Mouse (Mus musculus) liver, postnatal 0 days (tissue): ENCODE results near the gene Rnf126.

ENCODE experiments used
- CTCF ChIP-seq: sonication (generic); IDR thresholded peaks from 2 replicates; pipeline ENCODE4 v1.5.1; 2016; ENCODE audit warnings: antibody characterized with exemption, low read depth
- EP300 ChIP-seq: IDR thresholded peaks from 2 replicates; pipeline ENCODE4 v1.6.1; 2016; ENCODE audit warnings: antibody characterized with exemption, low read depth, mild to moderate bottlenecking

DNA sequence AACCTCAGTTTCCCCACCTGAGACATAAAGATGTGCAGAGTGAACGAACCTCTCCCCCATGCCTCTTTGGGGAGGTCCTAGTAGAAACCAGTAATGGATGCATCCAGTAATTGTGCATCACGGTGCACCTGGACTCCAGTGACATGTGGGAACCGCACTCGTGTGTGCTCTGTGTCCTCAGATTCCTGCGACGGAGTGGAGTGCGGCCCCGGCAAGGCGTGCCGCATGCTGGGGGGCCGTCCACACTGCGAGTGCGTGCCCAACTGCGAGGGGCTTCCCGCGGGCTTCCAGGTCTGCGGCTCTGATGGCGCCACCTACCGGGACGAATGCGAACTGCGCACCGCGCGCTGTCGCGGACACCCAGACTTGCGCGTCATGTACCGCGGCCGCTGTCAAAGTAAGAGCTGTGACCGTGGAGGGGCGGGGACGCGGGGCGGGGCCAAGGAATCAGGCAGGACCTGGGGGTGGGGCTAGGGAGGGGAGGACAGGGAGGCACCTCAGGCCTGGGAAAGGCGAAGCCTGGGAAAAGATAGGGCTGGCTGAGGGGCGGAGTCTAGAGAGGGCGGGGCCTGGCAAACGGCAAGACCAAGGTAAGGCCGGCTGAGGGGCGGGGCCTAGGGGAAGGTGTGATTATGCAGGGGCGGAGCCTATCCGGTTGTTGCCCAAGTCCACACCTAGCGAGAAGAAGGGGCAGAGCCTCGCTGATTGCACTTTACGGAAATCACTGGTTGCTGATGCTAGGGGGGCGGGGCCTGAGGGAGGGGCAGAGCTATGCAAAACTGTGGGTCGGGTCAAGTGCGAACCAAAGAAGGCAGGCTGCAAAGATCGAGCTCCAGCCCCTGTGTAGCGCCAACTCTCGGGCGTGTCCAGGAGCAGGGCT lies 13.3 kb upstream of the Rnf126 start:
- TF ChIP-seq EP300 (no peak), CTCF (peak; percentile 90)
